Mouse (Mus musculus): ENCODE results near the gene Mamdc4. TPM values are rescaled to one million over a fixed set of nuclear protein-coding genes. Genes with fewer than 3 reads are reported as not detected.

Mamdc4 gene
- 1 to 10 TPM; 1.7 to 2.6 TPM for total RNA-seq (2021)
- long read RNA-seq, experiment 1: 0 reads
- long read RNA-seq, experiment 2, partial matches to known transcripts: 0 of 1 reads
- long read RNA-seq, experiment 2, other reads (novel, unspliced or antisense): 1 of 1 reads

GRCm38 (mm10) chr2:25574579-25575431 is at the start of gene Mamdc4, which contains the start of gene Phpt1:
Gene Mamdc4 (minus strand): TSS chr2:25574845.
Gene Phpt1 (minus strand): TSS chr2:25575224.
- peak; percentile 98 for DNase-seq (ENCODE audit: low spot score in 2 of 2)

GRCm38 (mm10) chr2:25621229-25622200 is 46.9 kb upstream of the Mamdc4 start, which contains the start of gene Tmem141:
Gene Tmem141 (minus strand): TSS chr2:25622005.
- DNase-seq (ENCODE audit: low spot score in 2 of 2): peak; percentile 66 to 80

- DNase-seq (ENCODE audit: low spot score in 2 of 2): no peak
Observed at GRCm38 (mm10) chr2:25620852-25621228, 46.2 kb upstream of the Mamdc4 start.

- DNase-seq (ENCODE audit: low spot score in 2 of 2): no peak
Observed at GRCm38 (mm10) chr2:25620386-25620785, 45.7 kb upstream of the Mamdc4 start.

- no peak for DNase-seq (ENCODE audit: low spot score in 2 of 2)
Observed at GRCm38 (mm10) chr2:25617578-25617977, 42.9 kb upstream of the Mamdc4 start, which contains the start of gene Ccdc183. Gene Ccdc183 (minus strand): TSS chr2:25617678.

GRCm38 (mm10) chr2:25616398-25616797 is 41.8 kb upstream of the Mamdc4 start:
- DNase-seq (ENCODE audit: low spot score in 2 of 2): no peak

- DNase-seq (ENCODE audit: low spot score in 2 of 2): no peak
Observed at GRCm38 (mm10) chr2:25608671-25609070, 34.0 kb upstream of the Mamdc4 start.

- DNase-seq (ENCODE audit: low spot score in 2 of 2): peak; percentile 87 to 92
Observed at GRCm38 (mm10) chr2:25607761-25608622, 33.3 kb upstream of the Mamdc4 start, which contains the start of gene Rabl6. Gene Rabl6 (minus strand): TSS chr2:25608521.

- DNase-seq (ENCODE audit: low spot score in 2 of 2): no peak
Observed at GRCm38 (mm10) chr2:25602526-25602925, 27.9 kb upstream of the Mamdc4 start.

- DNase-seq (ENCODE audit: low spot score in 2 of 2): no peak
Observed at GRCm38 (mm10) chr2:25600037-25600436, 25.4 kb upstream of the Mamdc4 start.

- DNase-seq (ENCODE audit: low spot score in 2 of 2): no peak
Observed at GRCm38 (mm10) chr2:25598749-25599148, 24.1 kb upstream of the Mamdc4 start.

- no peak for DNase-seq (ENCODE audit: low spot score in 2 of 2)
Observed at GRCm38 (mm10) chr2:25596765-25597510, 22.3 kb upstream of the Mamdc4 start.

GRCm38 (mm10) chr2:25591863-25592262 is 17.2 kb upstream of the Mamdc4 start:
- DNase-seq (ENCODE audit: low spot score in 2 of 2): peak in 1 of 2 experiments; percentile 31

- DNase-seq (ENCODE audit: low spot score in 2 of 2): no peak
Observed at GRCm38 (mm10) chr2:25588227-25588907, 13.7 kb upstream of the Mamdc4 start.

GRCm38 (mm10) chr2:25587290-25587689 is 12.6 kb upstream of the Mamdc4 start:
- no peak for DNase-seq (ENCODE audit: low spot score in 2 of 2)

GRCm38 (mm10) chr2:25585601-25586000 is 11.0 kb upstream of the Mamdc4 start:
- no peak for DNase-seq (ENCODE audit: low spot score in 2 of 2)

- DNase-seq (ENCODE audit: low spot score in 2 of 2): no peak
Observed at GRCm38 (mm10) chr2:25584856-25585255, 10.2 kb upstream of the Mamdc4 start.

GRCm38 (mm10) chr2:25584152-25584551 is 9.5 kb upstream of the Mamdc4 start:
- DNase-seq (ENCODE audit: low spot score in 2 of 2): no peak

- no peak for DNase-seq (ENCODE audit: low spot score in 2 of 2)
Observed at GRCm38 (mm10) chr2:25583571-25583970, 8.9 kb upstream of the Mamdc4 start.

All from layer of hippocampus, postnatal 14 days (tissue).